Mouse (Mus musculus): ENCODE data around the gene Rnf224. TPM values are rescaled to one million over a fixed set of nuclear protein-coding genes. Genes with fewer than 3 reads are reported as not detected.

Gene Rnf224
- total RNA-seq, 2 experiments from 2014 or later: not detected

- no peak for DNase-seq
These were observed 10.7 kb downstream of the Rnf224 start for GRCm38 (mm10) chr2:25225811-25226379.

GRCm38 (mm10) chr2:25224766-25225752 lies 11.5 kb downstream of the Rnf224 start:
- DNase-seq: peak; percentile 96 to 98

- no peak for DNase-seq
These were observed 12.2 kb downstream of the Rnf224 start, which contains the start of gene Tubb4b for GRCm38 (mm10) chr2:25224492-25224765. TSS of gene Tubb4b (minus strand) at chr2:25224702.

- DNase-seq: peak; percentile 94 to 95
These were observed 12.7 kb downstream of the Rnf224 start for GRCm38 (mm10) chr2:25223681-25224491.

GRCm38 (mm10) chr2:25221331-25221772 lies 15.2 kb downstream of the Rnf224 start:
- DNase-seq: no peak

GRCm38 (mm10) chr2:25218445-25218844 lies 18.1 kb downstream of the Rnf224 start, which contains the start of gene Fam166a:
TSS of gene Fam166a (plus strand) at chr2:25218745.
- DNase-seq: no peak

GRCm38 (mm10) chr2:25217666-25218065 lies 18.9 kb downstream of the Rnf224 start:
- DNase-seq: no peak

GRCm38 (mm10) chr2:25214444-25214843 lies 22.1 kb downstream of the Rnf224 start, which contains the start of gene Stpg3:
TSS of gene Stpg3 (minus strand) at chr2:25214637.
- no peak for DNase-seq

- DNase-seq: no peak
These were observed 23.2 kb downstream of the Rnf224 start for GRCm38 (mm10) chr2:25213266-25213865.

GRCm38 (mm10) chr2:25211121-25211670 lies 25.4 kb downstream of the Rnf224 start, which contains the start of gene Nelfb:
TSS of gene Nelfb (minus strand) at chr2:25211489.
- DNase-seq: peak; percentile 92 to 93

GRCm38 (mm10) chr2:25210686-25211085 lies 25.9 kb downstream of the Rnf224 start:
- DNase-seq: no peak

- DNase-seq: no peak
These were observed 29.0 kb downstream of the Rnf224 start for GRCm38 (mm10) chr2:25207593-25207992.

- DNase-seq: peak in 1 of 2 experiments; percentile 33
These were observed 32.9 kb downstream of the Rnf224 start for GRCm38 (mm10) chr2:25203631-25204214.

- DNase-seq: no peak
These were observed 36.0 kb downstream of the Rnf224 start for GRCm38 (mm10) chr2:25200631-25201030.

GRCm38 (mm10) chr2:25197946-25198345 lies 38.6 kb downstream of the Rnf224 start:
- no peak for DNase-seq

- DNase-seq: no peak
These were observed 39.4 kb downstream of the Rnf224 start for GRCm38 (mm10) chr2:25197191-25197590.

- peak; percentile 88 to 91 for DNase-seq
These were observed 40.2 kb downstream of the Rnf224 start, which contains the start of gene Tor4a for GRCm38 (mm10) chr2:25196172-25196954. TSS of gene Tor4a (minus strand) at chr2:25196886.

GRCm38 (mm10) chr2:25195211-25196156 lies 41.1 kb downstream of the Rnf224 start:
- peak; percentile 82 to 86 for DNase-seq
